Mouse (Mus musculus): ENCODE data around the gene Myl6b. TPM values are rescaled to one million over a fixed set of nuclear protein-coding genes. Genes with fewer than 3 reads are reported as not detected.
"Not testable (repeated sequence)": the region's sequence is repeated elsewhere in the genome, so short reads cannot be mapped to it uniquely, and the experiment has no call there.

The Myl6b gene
- total RNA-seq, 1 experiment from 2014 or later, result 0.55 TPM

- ATAC-seq (replicated peaks; ENCODE audit: low read depth, poor library complexity, severe bottlenecking), result no peak
These were observed 3.7 kb downstream of the Myl6b start for GRCm38 (mm10) chr10:128494667-128495245.

DNA sequence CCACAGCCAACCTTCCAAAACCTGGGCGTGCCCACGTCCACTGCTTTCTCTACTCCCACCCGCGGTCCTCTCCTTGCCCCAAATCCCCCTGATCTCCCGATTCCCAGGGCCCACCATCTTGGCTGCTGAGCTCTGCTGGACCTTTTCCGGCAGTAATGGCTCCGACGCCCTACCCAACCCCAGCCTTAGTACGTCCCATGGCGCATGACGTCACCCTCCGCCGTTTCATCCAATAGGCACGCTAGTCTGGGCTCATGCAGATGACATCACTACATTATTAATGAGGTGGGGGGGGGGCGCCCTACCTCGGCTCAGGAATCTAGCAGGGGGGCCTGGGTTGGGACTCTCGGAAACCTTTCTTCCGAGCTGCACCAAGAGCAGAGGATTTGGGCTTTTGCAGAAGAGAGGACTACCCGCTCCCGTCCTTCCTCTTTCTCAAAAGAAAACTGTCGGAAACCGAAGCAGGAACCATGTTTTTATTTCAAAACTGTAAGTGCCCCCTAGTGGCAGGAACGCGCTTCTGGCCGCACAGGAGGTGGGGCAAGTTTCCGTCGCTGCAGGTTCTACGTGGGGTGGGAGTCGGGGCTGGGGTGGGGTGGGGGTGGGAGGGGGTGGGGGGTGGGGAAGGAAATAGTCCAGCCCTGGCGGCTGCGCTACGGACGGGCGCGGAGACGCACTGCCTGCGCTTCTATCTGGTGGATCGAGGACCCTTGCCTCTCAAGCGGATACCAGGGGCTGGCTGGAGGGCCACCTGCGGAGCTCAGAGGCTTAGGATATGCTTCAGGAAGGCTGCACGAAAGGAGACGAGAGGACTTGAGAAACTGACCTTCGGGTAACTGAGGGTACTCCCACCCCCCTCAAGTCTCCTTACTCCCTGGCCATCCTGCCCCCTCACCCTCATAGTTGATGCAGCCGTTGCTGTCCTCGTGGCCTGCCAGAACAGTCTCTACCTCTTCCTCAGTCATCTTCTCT, 4.5 kb downstream of the Myl6b start, which contains the start of gene Myl6:
TSS of gene Myl6 (minus strand) at position 451 of the 972 bp plus-strand sequence.
- peak; percentile 71 for ATAC-seq (replicated peaks; ENCODE audit: low read depth, poor library complexity, severe bottlenecking)

- peak; percentile 16 for ATAC-seq (replicated peaks; ENCODE audit: low read depth, poor library complexity, severe bottlenecking)
These were observed 5.2 kb downstream of the Myl6b start for GRCm38 (mm10) chr10:128493319-128493694.

- ATAC-seq (replicated peaks; ENCODE audit: low read depth, poor library complexity, severe bottlenecking), result peak; percentile 40
These were observed 5.7 kb downstream of the Myl6b start for GRCm38 (mm10) chr10:128492633-128493311.

DNA sequence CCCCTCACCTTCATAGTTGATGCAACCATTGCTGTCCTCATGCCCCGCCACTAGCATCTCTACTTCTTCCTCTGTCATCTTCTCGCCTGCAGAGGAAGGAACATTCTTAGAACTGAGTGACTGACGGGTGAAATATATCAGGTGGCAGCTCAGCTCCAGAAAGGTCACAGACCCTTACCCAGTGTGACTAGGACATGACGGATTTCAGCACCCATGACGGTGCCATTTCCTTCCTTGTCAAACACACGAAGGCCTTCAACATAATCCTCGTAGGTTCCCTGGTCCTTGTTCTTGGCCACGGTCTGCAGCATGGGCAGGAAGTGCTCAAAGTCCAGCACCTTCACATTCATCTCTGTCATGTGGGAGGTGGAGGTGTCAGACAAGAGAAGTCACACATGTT, 6.4 kb downstream of the Myl6b start:
- not testable (repeated sequence) for ATAC-seq (replicated peaks; ENCODE audit: low read depth, poor library complexity, severe bottlenecking)

DNA sequence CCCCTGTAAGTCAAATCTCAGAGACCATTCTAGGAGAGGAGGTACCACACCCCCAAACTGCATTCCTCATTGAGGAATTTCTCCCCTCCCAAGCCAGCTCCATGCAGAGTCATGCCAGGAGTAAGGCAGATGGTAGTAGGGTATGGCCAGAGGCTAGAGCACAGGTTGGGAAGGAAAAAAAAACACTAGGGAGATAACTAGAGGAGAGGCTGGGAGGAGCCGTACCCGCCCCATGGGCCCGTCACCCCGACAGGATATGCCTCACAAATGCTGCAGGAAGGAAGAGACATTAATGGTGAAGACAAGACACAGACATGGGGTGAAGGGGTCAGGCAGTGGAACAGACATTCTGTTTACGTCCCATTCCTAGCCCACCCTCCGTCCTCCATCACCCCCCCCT, 7.0 kb downstream of the Myl6b start:
- no peak for ATAC-seq (replicated peaks; ENCODE audit: low read depth, poor library complexity, severe bottlenecking)

GRCm38 (mm10) chr10:128490912-128491311, 7.6 kb downstream of the Myl6b start:
- no peak for ATAC-seq (replicated peaks; ENCODE audit: low read depth, poor library complexity, severe bottlenecking)

GRCm38 (mm10) chr10:128490232-128490631, 8.3 kb downstream of the Myl6b start:
- no peak for ATAC-seq (replicated peaks; ENCODE audit: low read depth, poor library complexity, severe bottlenecking)

GRCm38 (mm10) chr10:128489785-128490184, 8.7 kb downstream of the Myl6b start:
- no peak for ATAC-seq (replicated peaks; ENCODE audit: low read depth, poor library complexity, severe bottlenecking)

DNA sequence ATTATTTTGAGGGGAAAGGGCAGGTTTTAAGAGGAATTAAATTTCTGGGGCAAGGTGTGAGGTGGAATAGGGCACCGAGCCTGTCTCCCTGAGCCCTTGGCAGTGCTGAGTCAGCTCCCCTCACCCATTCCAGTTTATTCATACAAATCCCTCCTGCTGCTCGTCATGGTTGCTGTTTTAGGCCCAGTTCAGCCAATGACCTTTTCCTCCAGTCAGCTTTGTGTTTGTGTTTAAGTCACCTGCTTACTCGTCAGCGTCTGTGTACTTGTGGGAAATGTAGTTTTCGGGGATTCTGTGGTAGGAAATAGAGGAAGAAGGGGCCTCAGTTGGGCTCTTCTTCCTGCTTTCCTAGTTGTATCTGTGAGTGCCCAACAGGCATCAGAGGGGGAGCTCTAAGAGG, 9.1 kb downstream of the Myl6b start:
- ATAC-seq (replicated peaks; ENCODE audit: low read depth, poor library complexity, severe bottlenecking), result no peak

DNA sequence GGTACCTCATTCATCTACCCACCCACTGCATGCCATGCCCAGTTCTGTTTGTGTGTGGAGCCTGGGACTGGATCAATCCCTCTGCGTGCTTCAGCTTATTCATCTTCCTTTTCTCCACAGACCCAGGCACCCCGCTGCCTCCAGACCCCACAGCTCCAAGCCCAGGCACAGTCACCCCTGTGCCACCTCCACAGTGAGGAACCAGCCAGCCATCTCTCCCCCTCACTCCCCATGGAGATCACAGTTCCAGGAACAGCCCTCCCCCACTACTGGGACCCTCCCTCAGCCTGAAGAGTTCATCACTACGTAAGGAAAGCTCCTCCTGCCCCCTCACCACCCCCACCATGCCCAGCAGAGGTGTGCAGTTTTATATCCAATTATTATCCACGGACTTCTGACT, 9.7 kb downstream of the Myl6b start:
- no peak for ATAC-seq (replicated peaks; ENCODE audit: low read depth, poor library complexity, severe bottlenecking)

DNA sequence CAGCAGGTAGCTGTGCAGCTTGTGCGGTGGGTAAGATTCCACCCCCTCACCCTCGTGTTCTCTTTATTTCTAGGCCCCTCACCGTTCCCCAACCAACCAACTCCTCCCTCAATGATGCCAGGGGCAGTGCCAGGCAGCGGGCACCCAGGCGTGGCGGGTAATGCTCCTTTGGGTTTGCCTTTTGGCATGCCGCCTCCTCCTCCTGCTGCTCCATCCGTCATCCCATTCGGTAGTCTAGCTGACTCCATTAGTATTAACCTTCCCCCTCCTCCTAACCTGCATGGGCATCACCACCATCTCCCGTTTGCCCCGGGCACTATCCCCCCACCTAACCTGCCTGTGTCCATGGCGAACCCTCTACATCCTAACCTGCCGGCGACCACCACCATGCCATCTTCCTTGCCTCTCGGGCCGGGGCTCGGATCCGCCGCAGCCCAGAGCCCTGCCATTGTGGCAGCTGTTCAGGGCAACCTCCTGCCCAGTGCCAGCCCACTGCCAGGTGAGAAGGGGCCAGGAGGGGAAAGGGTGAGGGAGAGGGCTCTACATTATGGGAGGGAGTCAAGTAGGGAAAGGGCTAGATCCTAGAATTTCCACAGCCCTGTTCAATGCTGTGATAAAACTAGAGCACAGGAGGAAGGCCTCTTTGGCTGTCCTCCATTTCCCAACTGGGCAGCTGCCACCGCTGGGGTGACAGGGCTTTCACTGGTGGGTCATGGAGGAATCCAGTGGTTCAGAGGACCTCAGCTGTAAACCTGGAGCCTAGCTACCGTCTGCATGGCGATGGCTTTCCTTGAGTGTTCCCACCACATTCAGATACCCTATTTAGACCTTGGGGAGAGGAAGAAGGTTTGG, 10.4 kb downstream of the Myl6b start:
- no peak for ATAC-seq (replicated peaks; ENCODE audit: low read depth, poor library complexity, severe bottlenecking)

GRCm38 (mm10) chr10:128486370-128486769, 12.1 kb downstream of the Myl6b start:
- ATAC-seq (replicated peaks; ENCODE audit: low read depth, poor library complexity, severe bottlenecking), result no peak

- no peak for ATAC-seq (replicated peaks; ENCODE audit: low read depth, poor library complexity, severe bottlenecking)
These were observed 24.1 kb downstream of the Myl6b start for GRCm38 (mm10) chr10:128474366-128474765.

- no peak for ATAC-seq (replicated peaks; ENCODE audit: low read depth, poor library complexity, severe bottlenecking)
These were observed 38.2 kb downstream of the Myl6b start for GRCm38 (mm10) chr10:128460270-128460630.

- ATAC-seq (replicated peaks; ENCODE audit: low read depth, poor library complexity, severe bottlenecking), result peak; percentile 23; the same call in 1 of the 2 replicates
These were observed 38.8 kb downstream of the Myl6b start for GRCm38 (mm10) chr10:128459409-128460269.

DNA sequence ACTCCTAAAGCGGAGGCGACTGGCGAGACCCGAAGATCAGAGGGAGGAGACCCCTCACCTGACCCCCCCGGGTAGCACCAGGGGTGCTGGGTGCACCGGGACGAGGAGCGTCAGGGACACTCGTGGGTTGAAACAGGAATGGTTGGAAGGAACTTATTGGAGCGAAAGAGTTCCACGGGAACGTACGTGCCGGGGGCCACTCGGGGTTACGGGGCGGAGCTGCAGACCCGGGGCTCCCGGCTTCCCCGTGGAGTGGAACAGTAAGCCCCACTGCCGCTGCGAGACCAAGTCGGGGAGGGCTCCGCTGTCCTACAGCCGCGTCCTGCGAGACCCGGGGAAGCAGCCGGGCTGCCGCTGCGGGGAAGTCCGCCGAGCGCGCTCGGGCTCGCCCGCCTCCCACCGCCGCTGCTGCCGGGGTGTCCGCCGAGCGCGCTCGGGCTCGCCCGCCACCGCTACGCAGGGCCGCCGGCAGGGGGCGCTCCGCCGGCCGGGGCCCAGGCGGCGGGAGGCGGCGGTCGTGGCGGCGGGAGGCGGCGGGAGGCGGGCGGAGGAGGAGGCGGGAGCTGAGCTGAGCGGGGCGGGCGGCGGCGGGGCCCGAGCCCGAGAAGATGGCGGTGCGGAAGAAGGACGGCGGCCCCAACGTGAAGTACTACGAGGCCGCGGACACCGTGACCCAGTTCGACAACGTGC, 39.6 kb downstream of the Myl6b start, which contains the start of gene Smarcc2:
TSS of gene Smarcc2 (plus strand) at position 530 of the 690 bp plus-strand sequence.
- peak; percentile 50 for ATAC-seq (replicated peaks; ENCODE audit: low read depth, poor library complexity, severe bottlenecking)

DNA sequence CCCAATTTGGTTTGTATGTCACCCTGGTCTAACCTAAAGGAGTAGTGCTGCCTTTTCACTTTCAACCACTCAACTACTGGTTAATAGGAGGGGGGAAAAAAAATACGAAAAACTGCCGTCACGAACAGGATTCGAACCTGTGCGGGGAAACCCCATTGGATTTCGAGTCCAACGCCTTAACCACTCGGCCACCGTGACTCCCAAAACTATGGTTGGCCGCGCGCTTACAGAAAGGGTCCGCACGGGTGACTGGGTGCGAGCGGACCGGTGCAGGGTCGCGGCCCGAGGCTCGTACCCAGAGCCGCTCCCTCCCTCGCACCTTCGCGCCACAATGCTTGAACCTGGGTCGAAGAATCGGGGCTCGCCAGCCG, 40.2 kb downstream of the Myl6b start:
- ATAC-seq (replicated peaks; ENCODE audit: low read depth, poor library complexity, severe bottlenecking), result peak; percentile 57

Data from common myeloid progenitor, adult 5-6 weeks (primary cell).